Mouse (Mus musculus) bone marrow, adult 2 months (tissue): ENCODE measurements around the gene Prdx6.

ENCODE experiments used
- CTCF ChIP-seq: fragments of 200-500 bp; IDR thresholded peaks from 2 replicates; pipeline ENCODE4 v1.5.1; 2011; ENCODE audit warnings: low read length, control low read depth; ENCODE audit not compliant: control insufficient read depth, insufficient read depth
- POLR2A ChIP-seq: fragments of 200-500 bp; IDR thresholded peaks from 2 replicates; pipeline ENCODE4 v1.6.1; 2011; ENCODE audit warnings: low read depth, mild to moderate bottlenecking, control low read depth, low read length, borderline replicate concordance; ENCODE audit not compliant: control insufficient read depth

DNA sequence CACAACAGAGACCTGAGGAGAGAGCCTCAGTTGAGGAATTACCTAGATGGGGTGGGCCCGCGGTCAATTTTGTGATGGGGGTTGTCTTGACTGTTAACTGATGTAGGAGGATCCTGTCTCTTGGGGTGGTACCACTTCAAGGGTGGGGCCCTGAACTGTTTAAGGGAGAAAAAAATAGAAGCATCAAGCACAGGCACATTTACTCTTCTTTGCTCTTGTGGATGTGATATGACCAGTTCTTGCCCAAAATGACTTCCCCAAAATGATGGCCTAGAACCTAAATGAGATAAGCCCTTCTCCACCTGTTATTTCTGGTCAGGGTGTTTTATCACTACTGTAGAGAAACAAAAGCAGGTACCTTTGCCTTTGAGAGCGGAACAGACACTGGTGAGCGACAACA, 13.3 kb downstream of the Prdx6 start:
- no peak for TF ChIP-seq CTCF
- no peak for TF ChIP-seq POLR2A
